Mouse (Mus musculus) erythroid progenitor cell, adult 5-6 weeks (primary cell): ENCODE data around the gene Fez2. TPM values are rescaled to one million over a fixed set of nuclear protein-coding genes. Genes with fewer than 3 reads are reported as not detected.
A peak's percentile ranks its signal among the peaks of the same experiment; 100 is the strongest.

ENCODE experiments used
- ATAC-seq: replicated peaks from 2 replicates; pipeline ENCODE4 v1.8.0; 2016; ENCODE audit warnings: moderate number of reproducible peaks, mild to moderate bottlenecking, moderate TSS enrichment, inconsistent platforms; ENCODE audit not compliant: poor library complexity, low FRiP score, severe bottlenecking
- total RNA-seq, 2 experiments: library from RNA; stranded (forward) in 1 of 2; stranded (reverse) in 1 of 2; fragments of 150-400 nt in 1 of 2; fragments of 186-747, 209-891 nt in 1 of 2; gene quantifications; 2 replicates each; pipeline versions ENCODE4 v1.2.3 to v1.2.4; 2015 to 2017; ENCODE audit warnings: low replicate concordance in 2 of 2

The Fez2 gene
- total RNA-seq, 2 experiments from 2014 or later: 5.9 to 9.6 TPM

DNA sequence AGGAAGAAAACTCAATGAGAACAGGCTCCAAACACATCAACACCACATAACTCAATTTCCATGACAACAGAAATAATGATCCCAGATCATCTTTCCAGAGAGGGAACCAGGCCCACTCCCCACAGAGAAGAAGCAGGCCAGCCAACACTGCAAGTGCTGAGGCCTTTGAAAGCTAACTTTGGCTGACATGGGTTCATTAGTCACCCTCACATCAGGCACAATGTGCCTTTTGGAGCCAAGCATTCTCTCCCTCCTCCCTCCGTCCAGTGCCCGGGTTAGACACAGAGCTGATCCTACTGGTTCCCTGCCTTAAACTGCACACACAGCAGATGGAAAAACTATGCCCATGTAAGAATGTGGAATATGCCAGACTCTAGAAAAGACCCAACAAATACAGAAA is 8.1 kb downstream of the Fez2 start:
- no peak for ATAC-seq

- ATAC-seq: no peak
Observed at GRCm38 (mm10) chr17:78408386-78408785, 9.6 kb downstream of the Fez2 start.

DNA sequence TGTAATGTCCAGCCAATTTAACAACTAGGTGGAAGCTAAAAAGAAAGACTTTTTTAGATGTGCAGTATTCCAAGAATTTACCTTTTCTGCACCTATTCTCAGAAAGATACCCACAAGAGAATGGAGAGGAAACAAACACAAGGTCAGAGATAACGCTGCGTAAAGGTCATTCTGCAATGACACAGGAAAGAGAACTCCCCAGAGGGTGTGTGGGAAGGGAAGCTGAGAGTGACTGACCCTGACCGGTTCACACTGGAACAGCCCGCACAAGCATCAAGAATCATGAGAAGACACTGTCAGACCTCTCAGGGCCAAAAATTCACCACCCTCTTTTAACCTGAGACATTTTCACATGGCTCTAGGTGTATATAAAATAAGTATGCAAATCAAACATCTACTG is 10.4 kb downstream of the Fez2 start:
- no peak for ATAC-seq

GRCm38 (mm10) chr17:78406854-78407253 is 11.1 kb downstream of the Fez2 start:
- ATAC-seq: no peak

DNA sequence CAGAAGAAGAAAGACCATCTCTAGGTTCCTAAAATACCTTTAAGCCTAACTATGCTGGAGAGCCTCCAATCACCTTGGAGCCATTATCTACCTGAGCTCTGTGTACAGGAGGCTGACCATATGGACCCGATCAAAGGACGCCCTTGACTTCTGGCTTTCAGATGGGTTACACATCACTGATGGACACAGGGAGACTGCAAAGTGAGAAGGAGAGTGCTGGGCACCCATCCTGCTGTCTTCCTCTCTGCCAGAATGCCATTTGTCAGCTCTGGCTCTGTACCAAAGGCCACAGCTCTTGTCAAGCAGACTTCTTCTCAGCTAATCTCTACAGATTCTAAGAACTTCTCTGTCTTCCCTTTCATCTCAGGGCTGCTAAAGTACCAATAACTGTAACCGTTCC is 12.6 kb downstream of the Fez2 start:
- ATAC-seq: no peak

DNA sequence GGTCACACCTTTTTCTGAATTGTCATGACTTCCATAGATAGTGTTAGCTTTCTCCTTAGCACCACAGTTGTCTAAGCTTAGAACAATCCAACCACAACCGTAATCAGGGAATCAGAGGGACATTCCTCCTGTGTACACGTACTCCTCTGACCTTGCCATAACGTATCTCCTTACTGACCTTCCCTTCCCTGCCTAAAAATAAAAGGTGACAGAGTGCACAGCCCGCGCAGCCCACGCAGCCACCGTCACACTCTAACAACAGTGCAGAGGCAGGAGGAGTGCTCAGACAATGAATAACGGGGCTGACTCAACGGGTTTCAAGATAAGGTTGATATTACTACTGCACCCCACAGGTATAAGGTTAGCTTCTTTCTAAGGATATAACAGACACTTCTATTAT is 14.1 kb downstream of the Fez2 start:
- no peak for ATAC-seq

GRCm38 (mm10) chr17:78403229-78403628 is 14.7 kb downstream of the Fez2 start:
- no peak for ATAC-seq

DNA sequence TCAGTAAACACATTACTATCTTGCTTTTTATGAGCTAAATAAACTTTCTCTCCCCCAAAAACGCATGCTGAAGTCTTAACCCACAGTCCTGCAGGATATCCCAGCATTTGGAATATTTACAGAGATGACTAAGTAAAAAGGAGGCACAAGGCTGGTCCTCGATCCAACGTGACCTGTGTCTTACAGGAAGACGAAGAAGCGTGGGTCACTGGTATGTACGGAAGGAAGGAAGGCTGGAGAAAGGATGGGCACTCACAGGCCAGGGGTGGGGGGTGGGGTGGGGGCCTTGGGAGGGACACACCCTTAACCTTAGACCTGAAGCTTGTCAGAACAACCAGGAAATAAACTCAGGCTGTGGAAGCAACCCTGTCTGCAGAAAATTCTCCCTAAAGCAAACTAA is 15.8 kb downstream of the Fez2 start:
- ATAC-seq: no peak

DNA sequence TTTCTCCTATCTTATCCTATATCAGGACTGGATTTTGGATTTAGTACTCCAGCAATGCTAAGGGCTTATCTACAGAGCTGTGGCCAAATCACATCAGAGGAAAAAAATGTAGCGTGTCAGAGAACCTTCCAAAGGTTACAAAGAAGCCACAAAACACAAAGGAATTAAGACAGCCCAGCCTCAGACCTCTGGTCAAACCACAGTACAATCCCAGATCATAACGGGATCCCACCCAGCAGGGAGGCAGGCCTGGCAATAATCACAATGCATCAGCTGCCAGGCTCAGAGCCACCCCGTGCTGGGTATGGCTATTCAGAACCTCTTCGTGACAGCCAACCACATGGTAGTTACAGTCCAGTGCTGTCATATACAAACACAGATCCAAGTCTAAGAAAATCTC is 16.2 kb downstream of the Fez2 start:
- no peak for ATAC-seq

DNA sequence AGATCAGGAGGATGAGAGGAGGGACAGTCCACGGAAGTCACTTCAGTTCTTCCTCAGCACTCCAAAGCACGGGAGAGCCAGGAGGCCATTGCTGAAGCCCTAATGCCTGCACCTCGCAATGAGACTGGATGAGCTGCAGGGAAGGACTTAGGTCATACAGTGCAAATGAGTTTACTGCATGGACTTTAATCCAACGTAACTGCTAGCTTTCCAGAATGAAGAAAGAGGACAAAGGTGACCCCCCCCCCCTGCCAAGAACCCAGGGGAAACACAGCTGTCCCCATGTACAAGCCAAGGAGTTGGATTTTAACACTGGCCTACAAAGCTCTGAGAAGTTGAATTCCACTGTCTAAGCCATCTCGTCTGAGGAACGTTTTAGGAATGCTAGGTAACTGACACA is 16.6 kb downstream of the Fez2 start:
- no peak for ATAC-seq

- peak; percentile 91 for ATAC-seq
Observed at GRCm38 (mm10) chr17:78400130-78400840, 17.7 kb downstream of the Fez2 start.

DNA sequence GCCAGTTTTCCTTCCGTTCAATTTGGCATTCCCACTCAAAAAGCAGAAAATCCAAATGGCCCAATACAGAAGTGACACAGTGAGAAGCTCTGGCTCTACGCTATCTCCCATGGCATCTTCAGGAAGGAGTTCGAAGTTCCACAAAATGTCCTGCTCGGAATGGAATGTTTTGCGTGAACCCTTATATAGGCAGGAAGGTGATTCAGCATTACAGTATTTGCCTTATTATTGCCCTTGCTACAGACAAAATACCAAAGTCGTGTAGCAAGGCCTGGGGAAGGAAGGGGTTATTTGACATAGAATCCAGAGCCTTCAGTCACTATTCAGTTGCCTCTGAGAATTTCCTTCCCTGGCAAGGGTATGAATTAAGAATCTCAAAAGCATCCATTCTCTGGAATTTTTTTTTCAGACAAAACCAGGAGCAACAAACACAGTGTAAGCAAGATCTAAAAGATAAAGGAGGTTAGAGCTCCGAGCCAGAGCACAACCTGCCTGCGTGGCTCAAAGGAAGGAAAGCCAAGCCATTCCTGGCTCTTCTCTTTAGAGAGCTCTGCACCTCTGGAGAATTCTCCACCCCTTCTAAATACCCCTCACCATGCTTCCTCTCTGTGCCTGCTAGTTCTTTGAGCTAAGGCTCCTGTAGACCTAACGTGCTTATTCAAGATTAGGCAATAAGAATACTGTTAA is 25.4 kb downstream of the Fez2 start:
- ATAC-seq: no peak

DNA sequence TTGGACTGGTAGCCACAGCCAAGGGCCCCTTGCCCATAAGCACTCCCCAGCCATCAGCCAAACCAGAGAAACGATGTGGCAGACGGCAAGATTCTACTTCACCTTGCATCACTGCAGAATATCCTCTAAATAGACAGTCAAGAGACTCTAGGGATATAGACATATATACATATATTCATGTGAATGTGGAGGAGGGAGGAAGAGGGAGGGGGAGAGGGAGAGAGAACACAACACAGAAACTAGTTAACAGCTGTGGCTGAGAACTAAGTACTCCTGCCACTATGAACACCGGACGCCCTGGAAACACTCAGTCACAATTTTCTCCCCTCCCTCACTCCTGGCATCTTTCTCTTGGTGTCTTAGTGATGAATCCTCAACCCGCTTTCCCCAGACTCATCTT is 28.4 kb downstream of the Fez2 start:
- no peak for ATAC-seq

DNA sequence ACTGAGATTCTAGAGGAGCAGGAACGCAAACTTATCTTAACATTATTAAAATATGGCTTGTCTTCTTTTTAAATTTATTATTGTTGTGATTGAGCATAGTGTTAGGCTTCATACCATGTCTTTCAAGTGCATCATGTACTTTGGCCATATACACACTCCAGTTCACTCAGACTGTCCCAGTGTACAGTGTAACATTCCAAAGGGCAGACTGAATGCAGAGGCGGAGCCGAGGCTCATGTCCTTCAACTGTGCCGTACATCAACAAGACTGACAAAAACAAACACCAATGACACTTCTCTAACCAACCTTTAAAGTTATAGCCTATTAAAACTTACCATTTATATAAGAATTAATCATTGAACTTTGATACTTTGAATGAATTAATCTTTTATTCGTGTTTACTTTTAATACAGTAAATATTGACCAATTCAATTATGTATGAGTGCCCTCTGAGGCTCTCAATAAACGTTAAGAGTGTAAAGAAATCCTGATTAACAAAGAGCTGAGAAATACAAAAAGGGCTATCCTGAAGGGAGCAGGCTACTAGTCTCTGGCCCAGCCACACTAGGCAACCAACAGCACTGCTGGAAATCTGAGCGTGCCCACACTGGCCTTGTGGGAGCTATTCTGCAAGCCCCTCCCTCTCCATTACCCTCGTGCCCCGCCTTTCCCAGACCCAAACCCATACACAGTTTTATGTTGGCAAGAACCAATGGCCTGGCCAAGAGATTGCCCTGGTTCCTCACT is 29.7 kb downstream of the Fez2 start:
- no peak for ATAC-seq

DNA sequence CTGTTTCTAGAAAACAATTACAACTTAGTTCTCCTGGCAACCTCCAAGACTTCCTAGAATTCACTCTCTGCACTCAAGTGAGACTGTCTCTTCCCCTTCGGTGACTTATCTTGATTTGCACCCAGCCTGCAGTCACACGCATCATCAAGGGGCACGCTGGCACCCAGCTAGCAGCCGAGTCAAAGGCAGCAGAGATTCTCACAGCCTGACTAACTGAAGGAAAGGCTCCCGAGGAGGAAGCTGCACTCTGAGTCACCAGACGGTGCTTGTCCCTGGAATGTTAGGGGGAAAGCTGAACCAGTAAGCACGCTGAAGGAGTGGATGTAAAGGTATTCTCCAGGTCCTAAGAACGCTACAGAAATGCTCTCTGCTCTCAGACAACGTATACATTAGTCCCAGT is 30.3 kb downstream of the Fez2 start:
- ATAC-seq: no peak

DNA sequence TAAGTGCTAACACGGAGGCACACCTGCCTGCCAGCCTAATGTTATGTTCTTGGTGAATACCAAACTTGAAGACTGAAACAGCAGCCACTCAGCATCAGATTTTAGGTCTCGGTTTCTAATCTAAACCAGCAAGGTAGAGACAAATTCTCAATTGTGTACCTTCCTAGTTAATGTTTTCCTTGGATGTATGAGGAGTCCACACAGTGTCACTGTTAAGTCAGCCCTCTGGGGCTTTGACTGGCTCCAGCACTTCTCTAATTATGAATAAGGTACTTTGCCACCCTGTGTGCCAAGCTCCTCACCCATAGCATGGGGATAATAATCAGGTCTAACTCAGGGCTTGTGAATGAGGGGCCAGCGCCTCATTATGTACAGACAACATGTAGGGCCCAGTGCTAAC is 35.6 kb downstream of the Fez2 start:
- no peak for ATAC-seq

DNA sequence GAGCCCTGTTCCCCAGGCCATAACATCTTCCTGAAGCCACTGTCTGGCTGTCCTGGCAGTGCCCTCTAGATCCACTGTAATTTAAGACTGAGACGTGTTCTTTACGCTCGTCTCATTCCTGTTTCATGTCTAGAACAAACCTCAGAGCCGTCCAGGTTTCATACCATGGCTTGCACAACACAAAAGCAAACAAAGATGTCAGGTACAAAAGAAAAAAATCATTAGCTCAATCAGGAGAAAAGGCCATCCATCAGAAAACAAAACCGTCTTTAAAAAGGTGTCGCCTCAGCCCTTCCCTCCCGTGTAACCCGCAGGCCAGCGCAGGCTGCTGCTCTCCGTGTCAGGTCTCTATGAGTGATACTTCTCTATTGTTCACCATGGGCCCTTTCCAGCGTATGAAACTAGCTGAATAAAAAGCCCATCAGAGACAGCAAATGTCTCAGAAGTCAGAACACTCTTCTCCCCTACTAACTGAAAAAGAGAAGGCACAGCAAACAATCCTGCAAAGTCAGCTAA is 38.2 kb downstream of the Fez2 start:
- no peak for ATAC-seq

DNA sequence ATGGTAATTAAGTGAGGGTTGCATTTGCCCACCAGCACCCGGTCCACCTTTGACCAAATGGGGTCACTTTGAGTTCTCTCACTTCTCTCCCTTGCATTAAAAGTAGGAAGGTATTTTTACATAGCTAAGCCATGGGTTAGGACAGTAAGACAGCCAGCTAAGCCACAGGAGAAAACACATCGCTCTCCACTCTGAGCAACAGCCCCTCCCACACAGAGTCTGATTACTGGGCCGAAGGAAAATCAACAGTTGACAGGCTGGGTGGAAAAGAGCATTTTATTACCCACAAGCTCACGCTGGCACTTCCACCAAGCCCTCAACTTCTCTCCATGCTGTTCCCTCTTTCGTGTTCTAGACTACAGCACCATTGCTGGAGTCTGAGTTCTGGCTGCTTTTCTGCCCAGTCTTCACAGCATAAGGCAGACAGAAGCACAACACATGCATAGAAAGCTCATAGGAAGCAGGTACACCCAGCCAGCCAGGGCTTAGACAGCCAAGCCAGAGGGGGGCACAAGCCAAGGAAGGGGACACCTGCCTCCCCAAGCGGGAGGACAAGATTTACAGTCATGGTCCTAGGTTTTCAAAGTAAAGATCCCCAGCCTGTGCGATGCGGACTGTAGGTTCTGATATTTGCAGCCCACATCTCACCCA is 38.7 kb downstream of the Fez2 start:
- no peak for ATAC-seq

GRCm38 (mm10) chr17:78376587-78376986 is 41.4 kb downstream of the Fez2 start:
- ATAC-seq: no peak

DNA sequence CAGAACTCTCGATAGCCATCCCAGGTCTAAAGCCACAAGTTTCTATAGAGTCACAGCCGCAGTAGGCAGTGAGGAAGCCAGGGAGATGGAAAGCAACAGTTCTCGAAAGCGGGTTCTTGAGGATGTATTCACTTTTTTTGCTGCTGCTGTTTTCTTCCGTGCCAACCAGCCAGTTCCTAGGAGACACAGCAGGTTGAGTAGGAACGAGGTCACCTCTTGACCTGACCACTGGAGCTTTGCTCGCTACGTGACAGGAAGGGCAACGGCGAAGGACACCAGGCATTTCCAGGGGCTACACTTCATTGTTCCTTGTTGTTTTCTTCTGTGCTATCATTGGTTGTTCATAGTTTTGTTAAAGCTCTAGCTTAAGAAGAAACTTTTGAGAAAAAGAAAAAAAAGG is 43.2 kb downstream of the Fez2 start:
- ATAC-seq: no peak
